Mouse (Mus musculus): ENCODE data around the gene Atad3a. TPM values are rescaled to one million over a fixed set of nuclear protein-coding genes. Genes with fewer than 3 reads are reported as not detected.

Gene Atad3a
- polyA plus RNA-seq, 1 experiment from 2014 or later = 93.9 TPM

DNA sequence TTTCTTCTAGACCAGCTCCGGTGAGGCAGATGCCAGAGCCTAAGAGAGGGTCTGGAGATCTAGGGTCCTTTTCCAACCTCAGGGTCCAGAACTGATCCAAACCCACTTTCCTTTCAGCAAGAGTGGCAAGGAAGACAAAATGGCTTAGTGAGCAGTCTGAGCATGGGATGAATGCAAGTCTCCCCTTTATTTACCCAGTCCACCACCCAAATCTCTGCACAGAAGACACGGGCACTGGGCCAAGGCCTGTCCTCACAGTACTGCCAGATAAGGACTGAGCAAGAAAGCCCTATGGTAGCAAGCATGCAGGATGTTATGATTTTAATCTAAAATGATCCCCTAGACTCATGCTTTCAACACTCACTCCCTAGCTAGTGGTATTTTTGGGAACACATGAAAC, 16.9 kb upstream of the Atad3a start:
- H3K36me3 ChIP-seq (ENCODE audit: control insufficient read depth, insufficient read depth, low read length) = no peaks in the 10 kb centered on the region
- H3K9ac ChIP-seq (ENCODE audit: low read depth, low read length) = no peak overlapping the region
- H3K27ac ChIP-seq (ENCODE audit: low read depth, low read length) = no peak overlapping the region
- no peak overlapping the region for H3K4me2 ChIP-seq (ENCODE audit: low read length)
- WGBS = 76% methylated on average over 2 of the region's 2 CpGs
- no peaks in the 10 kb centered on the region for H3K9me3 ChIP-seq (ENCODE audit: control insufficient read depth, low read length)
- H3K4me3 ChIP-seq (ENCODE audit: low read length) = no peak overlapping the region
- peaks cover 18% of the 10 kb centered on the region for H3K4me1 ChIP-seq (ENCODE audit: control insufficient read depth, insufficient read depth, low read depth, low read length)
- ATAC-seq = no peak
- H3K27me3 ChIP-seq (replicated peaks; ENCODE audit: control insufficient read depth, insufficient read depth, low read length) = peaks cover 7% of the 10 kb centered on the region

DNA sequence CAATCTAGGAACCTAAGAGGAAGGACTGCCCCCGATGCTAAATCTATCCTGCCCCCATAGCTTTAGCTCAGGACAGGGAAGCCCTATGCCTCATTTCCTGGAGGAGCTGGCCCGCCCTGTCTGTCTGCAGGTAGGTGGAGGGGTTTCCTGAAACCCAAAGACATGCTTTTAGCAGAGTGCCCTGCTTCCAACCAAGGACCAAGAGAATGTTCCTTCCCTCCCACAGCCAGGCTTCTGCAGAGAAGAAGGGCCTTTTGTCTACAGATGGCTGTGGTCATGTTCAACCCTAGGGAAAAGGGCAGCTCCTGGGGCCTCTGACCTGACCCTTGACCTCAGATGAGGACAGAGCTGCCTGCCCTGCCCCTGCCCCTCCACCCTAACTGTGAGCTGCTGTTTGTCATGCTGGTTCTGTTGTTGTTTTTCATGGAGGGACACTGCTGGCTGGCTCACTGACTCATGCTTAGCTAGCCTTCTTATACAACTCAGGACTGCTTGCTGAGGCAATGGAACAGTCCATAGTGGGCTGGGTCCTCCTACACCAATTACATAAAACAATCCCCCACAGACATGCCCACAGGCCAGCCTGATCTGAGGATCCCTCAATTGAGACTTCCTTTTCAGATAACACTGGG, 15.9 kb upstream of the Atad3a start:
- no peaks in the 10 kb centered on the region for H3K9me3 ChIP-seq (ENCODE audit: control insufficient read depth, low read length)
- H3K27ac ChIP-seq (ENCODE audit: low read depth, low read length) = no peak overlapping the region
- no peak for ATAC-seq
- H3K9ac ChIP-seq (ENCODE audit: low read depth, low read length) = no peak overlapping the region
- H3K27me3 ChIP-seq (replicated peaks; ENCODE audit: control insufficient read depth, insufficient read depth, low read length) = peaks cover 11% of the 10 kb centered on the region
- no peak overlapping the region for H3K4me2 ChIP-seq (ENCODE audit: low read length)
- H3K4me3 ChIP-seq (ENCODE audit: low read length) = no peak overlapping the region
- H3K4me1 ChIP-seq (ENCODE audit: control insufficient read depth, insufficient read depth, low read depth, low read length) = peaks cover 18% of the 10 kb centered on the region
- 45% methylated on average over 2 of the region's 2 CpGs for WGBS
- no peaks in the 10 kb centered on the region for H3K36me3 ChIP-seq (ENCODE audit: control insufficient read depth, insufficient read depth, low read length)

DNA sequence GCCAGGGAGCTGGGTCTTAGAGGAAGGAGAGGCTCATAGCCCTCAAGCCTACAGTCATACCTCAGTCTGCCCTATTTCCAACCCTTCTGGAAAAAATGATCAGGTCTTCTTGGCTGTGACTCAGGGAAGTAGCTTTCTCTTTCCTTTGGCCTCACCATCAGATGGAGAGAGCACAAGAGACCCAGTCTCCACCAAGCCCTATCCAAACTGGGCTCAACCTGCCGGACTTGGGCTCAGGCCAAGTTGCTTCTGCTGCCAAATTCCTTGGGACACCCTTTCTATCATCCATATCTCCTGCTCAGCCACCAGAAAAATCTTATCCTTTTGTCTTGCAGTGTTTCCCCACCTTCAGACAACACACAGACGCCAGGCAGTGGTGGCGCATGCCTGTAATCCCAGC, 15.0 kb upstream of the Atad3a start:
- Histone ChIP-seq H3K27me3 (replicated peaks; ENCODE audit: control insufficient read depth, insufficient read depth, low read length) (peaks cover 11% of the 10 kb centered on the region), H3K4me2 (ENCODE audit: low read length) (no peak overlapping the region), H3K27ac (ENCODE audit: low read depth, low read length) (peak overlapping the region; percentile 5; the same call in 1 of the 2 replicates), H3K4me1 (ENCODE audit: control insufficient read depth, insufficient read depth, low read depth, low read length) (peaks cover 19% of the 10 kb centered on the region), H3K9ac (ENCODE audit: low read depth, low read length) (no peak overlapping the region), H3K9me3 (ENCODE audit: control insufficient read depth, low read length) (no peaks in the 10 kb centered on the region), H3K36me3 (ENCODE audit: control insufficient read depth, insufficient read depth, low read length) (no peaks in the 10 kb centered on the region), H3K4me3 (ENCODE audit: low read length) (no peak overlapping the region)
- WGBS = 68% methylated on average over 3 of the region's 3 CpGs
- no peak for ATAC-seq

GRCm38 (mm10) chr4:155774971-155775740, 14.3 kb upstream of the Atad3a start:
- no peak for ATAC-seq
- no peaks in the 10 kb centered on the region for H3K36me3 ChIP-seq (ENCODE audit: control insufficient read depth, insufficient read depth, low read length)
- peak overlapping the region; percentile 82 for H3K4me2 ChIP-seq (ENCODE audit: low read length)
- H3K9ac ChIP-seq (ENCODE audit: low read depth, low read length) = peak overlapping the region; percentile 64
- no peaks in the 10 kb centered on the region for H3K9me3 ChIP-seq (ENCODE audit: control insufficient read depth, low read length)
- H3K4me1 ChIP-seq (ENCODE audit: control insufficient read depth, insufficient read depth, low read depth, low read length) = peaks cover 25% of the 10 kb centered on the region
- H3K27me3 ChIP-seq (replicated peaks; ENCODE audit: control insufficient read depth, insufficient read depth, low read length) = peaks cover 11% of the 10 kb centered on the region
- H3K27ac ChIP-seq (ENCODE audit: low read depth, low read length) = peak overlapping the region; percentile 61
- peak overlapping the region; percentile 48 for H3K4me3 ChIP-seq (ENCODE audit: low read length)
- WGBS = 50% methylated on average over 9 of the region's 9 CpGs

GRCm38 (mm10) chr4:155774280-155774754, 13.4 kb upstream of the Atad3a start, which contains the start of gene Vwa1:
Gene Vwa1, minus strand, starts transcription at chr4:155774698.
- Histone ChIP-seq H3K9ac (ENCODE audit: low read depth, low read length) (peak within 1 kb of the TSS; percentile 64), H3K9me3 (ENCODE audit: control insufficient read depth, low read length) (no peaks in the 10 kb centered on the region), H3K4me3 (ENCODE audit: low read length) (peak within 1 kb of the TSS; percentile 48), H3K4me2 (ENCODE audit: low read length) (peak within 1 kb of the TSS; percentile 82), H3K4me1 (ENCODE audit: control insufficient read depth, insufficient read depth, low read depth, low read length) (peaks cover 29% of the 10 kb centered on the region), H3K36me3 (ENCODE audit: control insufficient read depth, insufficient read depth, low read length) (no peaks in the 10 kb centered on the region), H3K27ac (ENCODE audit: low read depth, low read length) (peak within 1 kb of the TSS; percentile 61), H3K27me3 (replicated peaks; ENCODE audit: control insufficient read depth, insufficient read depth, low read length) (peaks cover 11% of the 10 kb centered on the region)
- under 1% methylated on average over 32 of the region's 35 CpGs for WGBS
- peak; percentile 84 for ATAC-seq

DNA sequence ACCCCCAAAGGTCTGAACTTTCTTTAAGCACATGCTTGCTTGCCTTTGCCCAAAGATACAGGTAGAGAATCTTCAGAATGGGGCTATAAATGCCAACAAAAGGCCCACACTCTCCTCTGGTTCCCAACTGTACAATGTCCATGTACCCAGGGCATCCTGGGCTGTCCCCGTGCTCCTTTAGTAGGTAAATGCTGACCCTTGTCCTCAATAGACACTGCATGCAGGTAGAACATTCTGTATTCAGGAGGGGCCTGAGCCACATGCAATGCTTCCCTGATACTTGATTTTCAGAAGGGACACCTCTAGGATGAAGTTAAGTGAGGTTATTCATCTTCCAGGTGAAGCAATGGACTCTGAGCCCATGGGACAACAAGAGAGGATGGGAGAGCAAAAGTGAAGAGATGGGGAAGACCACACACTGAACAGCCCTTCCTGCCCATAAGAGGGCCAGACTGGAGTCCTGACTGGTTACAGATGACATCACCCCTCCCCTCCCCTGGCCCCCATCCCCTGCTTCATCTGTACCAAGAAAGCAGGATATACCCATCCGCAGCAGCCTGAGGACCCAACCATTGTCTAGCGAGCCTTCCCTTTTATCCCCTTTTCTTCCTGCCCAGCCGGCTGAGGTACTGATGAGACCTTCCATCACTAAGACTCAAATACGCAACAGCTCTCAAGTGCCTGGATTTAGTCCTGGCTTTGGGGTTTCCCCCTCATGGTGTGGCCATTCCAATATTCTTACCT, 12.6 kb upstream of the Atad3a start:
- Histone ChIP-seq H3K4me2 (ENCODE audit: low read length) (peak overlapping the region; percentile 82), H3K36me3 (ENCODE audit: control insufficient read depth, insufficient read depth, low read length) (no peaks in the 10 kb centered on the region), H3K27me3 (replicated peaks; ENCODE audit: control insufficient read depth, insufficient read depth, low read length) (peaks cover 11% of the 10 kb centered on the region), H3K9ac (ENCODE audit: low read depth, low read length) (peak overlapping the region; percentile 64), H3K27ac (ENCODE audit: low read depth, low read length) (peak overlapping the region; percentile 5; the same call in 1 of the 2 replicates), H3K4me1 (ENCODE audit: control insufficient read depth, insufficient read depth, low read depth, low read length) (peaks cover 29% of the 10 kb centered on the region), H3K9me3 (ENCODE audit: control insufficient read depth, low read length) (no peaks in the 10 kb centered on the region), H3K4me3 (ENCODE audit: low read length) (peak overlapping the region; percentile 48)
- ATAC-seq = no peak
- 37% methylated on average over 5 of the region's 5 CpGs for WGBS

DNA sequence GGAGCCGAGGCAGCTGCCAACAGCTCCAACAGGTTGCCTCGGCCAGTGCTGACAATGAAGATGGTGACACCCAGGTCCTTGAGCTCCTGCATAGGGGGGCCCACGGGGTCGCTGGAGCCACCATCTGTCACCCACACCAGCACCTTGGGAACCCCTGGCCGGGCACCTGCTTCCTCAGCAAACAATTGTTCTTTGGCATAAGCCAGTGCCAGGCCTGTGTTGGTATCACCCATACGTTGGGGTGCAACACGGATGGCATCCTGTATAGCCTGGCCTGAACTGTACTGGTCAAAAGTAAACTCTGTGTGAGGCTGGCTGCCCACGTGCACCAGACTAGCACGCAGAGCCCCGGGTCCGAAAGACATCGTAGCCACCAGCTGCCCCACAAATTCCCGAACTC, 11.9 kb upstream of the Atad3a start:
- peaks cover 29% of the 10 kb centered on the region for H3K4me1 ChIP-seq (ENCODE audit: control insufficient read depth, insufficient read depth, low read depth, low read length)
- H3K36me3 ChIP-seq (ENCODE audit: control insufficient read depth, insufficient read depth, low read length) = no peaks in the 10 kb centered on the region
- no peak overlapping the region for H3K9ac ChIP-seq (ENCODE audit: low read depth, low read length)
- ATAC-seq = no peak
- no peak overlapping the region for H3K4me3 ChIP-seq (ENCODE audit: low read length)
- H3K27ac ChIP-seq (ENCODE audit: low read depth, low read length) = no peak overlapping the region
- H3K4me2 ChIP-seq (ENCODE audit: low read length) = peak overlapping the region; percentile 34
- WGBS = 84% methylated on average over 13 of the region's 13 CpGs
- no peaks in the 10 kb centered on the region for H3K9me3 ChIP-seq (ENCODE audit: control insufficient read depth, low read length)
- H3K27me3 ChIP-seq (replicated peaks; ENCODE audit: control insufficient read depth, insufficient read depth, low read length) = peaks cover 11% of the 10 kb centered on the region

- H3K4me2 ChIP-seq (ENCODE audit: low read length) = no peak overlapping the region
- H3K9ac ChIP-seq (ENCODE audit: low read depth, low read length) = no peak overlapping the region
- H3K4me1 ChIP-seq (ENCODE audit: control insufficient read depth, insufficient read depth, low read depth, low read length) = peaks cover 29% of the 10 kb centered on the region
- H3K36me3 ChIP-seq (ENCODE audit: control insufficient read depth, insufficient read depth, low read length) = no peaks in the 10 kb centered on the region
- H3K9me3 ChIP-seq (ENCODE audit: control insufficient read depth, low read length) = no peaks in the 10 kb centered on the region
- H3K27me3 ChIP-seq (replicated peaks; ENCODE audit: control insufficient read depth, insufficient read depth, low read length) = peaks cover 11% of the 10 kb centered on the region
- H3K4me3 ChIP-seq (ENCODE audit: low read length) = no peak overlapping the region
- ATAC-seq = no peak
- 79% methylated on average over 2 of the region's 2 CpGs for WGBS
- no peak overlapping the region for H3K27ac ChIP-seq (ENCODE audit: low read depth, low read length)
Observed at GRCm38 (mm10) chr4:155771706-155772105, 10.8 kb upstream of the Atad3a start.

- no peaks in the 10 kb centered on the region for H3K36me3 ChIP-seq (ENCODE audit: control insufficient read depth, insufficient read depth, low read length)
- no peak for ATAC-seq
- peak overlapping the region; percentile 79 for H3K9ac ChIP-seq (ENCODE audit: low read depth, low read length)
- H3K9me3 ChIP-seq (ENCODE audit: control insufficient read depth, low read length) = no peaks in the 10 kb centered on the region
- peak overlapping the region; percentile 88 for H3K4me2 ChIP-seq (ENCODE audit: low read length)
- peaks cover 25% of the 10 kb centered on the region for H3K4me1 ChIP-seq (ENCODE audit: control insufficient read depth, insufficient read depth, low read depth, low read length)
- peak overlapping the region; percentile 75; the same call in 1 of the 2 replicates for H3K27ac ChIP-seq (ENCODE audit: low read depth, low read length)
- H3K27me3 ChIP-seq (replicated peaks; ENCODE audit: control insufficient read depth, insufficient read depth, low read length) = peaks cover 11% of the 10 kb centered on the region
- 45% methylated on average over 24 of the region's 24 CpGs for WGBS
- peak overlapping the region; percentile 48 for H3K4me3 ChIP-seq (ENCODE audit: low read length)
Observed at GRCm38 (mm10) chr4:155770626-155771025, 9.7 kb upstream of the Atad3a start.
